Mouse (Mus musculus) kidney, adult 2 months (tissue): ENCODE measurements around the gene Ccdc188.

Experiments used
- CTCF ChIP-seq: fragments of 200-500 bp; conservative IDR thresholded peaks from 2 replicates; pipeline ENCODE4 v1.5.1; 2011; ENCODE audit warnings: low read depth, mild to moderate bottlenecking, control low read depth, low read length, moderate library complexity, mixed read lengths; ENCODE audit not compliant: insufficient read depth, insufficient read length
- POLR2A ChIP-seq: fragments of 200-500 bp; IDR thresholded peaks from one replicate; pipeline ENCODE4 v1.6.1; 2011; ENCODE audit warnings: low read depth, low read length, control low read depth

DNA sequence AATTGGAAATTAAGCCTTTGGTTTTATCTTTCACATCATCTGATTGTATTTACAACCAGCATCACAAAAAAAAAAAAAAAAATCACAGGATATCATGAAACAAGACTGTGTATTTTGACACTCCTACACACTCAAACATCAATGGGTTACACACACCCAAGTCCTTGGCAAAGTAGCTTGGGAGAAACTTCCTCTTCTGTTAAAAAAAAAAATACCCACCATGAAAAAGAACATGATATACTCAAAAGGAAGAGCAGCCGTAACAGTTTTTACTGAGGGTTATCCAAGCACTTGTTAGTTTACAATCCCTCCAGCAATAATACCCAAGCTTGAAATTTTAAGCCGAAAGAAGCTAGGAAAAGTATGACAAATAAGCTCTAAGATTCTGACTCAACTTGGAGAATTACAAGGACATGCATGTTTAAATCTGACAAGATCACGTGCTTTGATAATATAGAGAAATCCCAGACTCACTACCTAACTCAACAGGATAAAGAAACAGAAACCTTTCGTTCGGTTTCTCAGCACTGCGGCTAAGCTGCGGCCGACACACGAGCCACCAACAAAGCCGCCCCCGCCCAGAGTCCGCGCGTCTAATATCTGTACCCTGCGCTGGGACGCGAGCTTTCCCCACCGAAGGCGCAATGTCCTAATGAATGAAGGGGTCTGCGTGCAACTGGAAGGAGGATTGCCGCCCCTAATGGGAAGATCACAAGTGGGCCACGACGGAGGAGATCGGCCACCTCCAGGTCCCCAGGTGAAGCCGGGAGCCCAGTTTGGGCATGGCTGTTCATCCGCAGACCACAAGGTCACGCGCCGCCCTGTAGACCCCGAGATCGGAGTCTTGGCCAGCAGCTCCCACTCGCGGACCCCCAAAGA is 30.1 kb downstream of the Ccdc188 start:
- no peak for TF ChIP-seq CTCF
- TF ChIP-seq POLR2A, result no peak
